Mouse (Mus musculus) megakaryocyte, embryonic 14.5 days (primary cell): ENCODE measurements around the gene Prickle1.

Source experiments
- FLI1 ChIP-seq: IDR thresholded peaks from 2 replicates; pipeline ENCODE4 v1.6.1; 2012; ENCODE audit warnings: low read length, inconsistent platforms, mixed read lengths
- GATA1 ChIP-seq: IDR thresholded peaks from 3 replicates; pipeline ENCODE4 v1.6.1; 2012; ENCODE audit warnings: mixed read lengths, low read length, inconsistent platforms, borderline replicate concordance

GRCm38 (mm10) chr15:93478676-93479075, 117.0 kb downstream of the Prickle1 start:
- TF ChIP-seq GATA1: no peak
- TF ChIP-seq FLI1: no peak
